Mouse (Mus musculus) olfactory bulb, adult 2 months (tissue): ENCODE results near the gene Hsd17b11.

Experiments
- CTCF ChIP-seq: fragments of 200-500 bp; IDR thresholded peaks from 2 replicates; pipeline ENCODE4 v1.5.1; 2012; ENCODE audit warnings: low read depth, mild to moderate bottlenecking, low read length, moderate library complexity; ENCODE audit not compliant: insufficient read depth
- POLR2A ChIP-seq: fragments of 200-500 bp; IDR thresholded peaks from 2 replicates; pipeline ENCODE4 v1.6.1; 2012; ENCODE audit warnings: mild to moderate bottlenecking, low read depth, low read length, moderate library complexity; ENCODE audit not compliant: insufficient read depth

- TF ChIP-seq CTCF (no peak), POLR2A (no peak)
These were observed 46.0 kb downstream of the Hsd17b11 start for GRCm38 (mm10) chr5:103975736-103976135.
